Mouse (Mus musculus) activated CD4-positive, CD25-positive, alpha-beta regulatory T cell, adult 9 weeks (primary cell): ENCODE results near the gene Slc6a11. TPM values are rescaled to one million over a fixed set of nuclear protein-coding genes. Genes with fewer than 3 reads are reported as not detected.

Source experiments
- polyA plus RNA-seq: library from polyadenylated mRNA; unstranded; fragments of 100-300 nt; shearing (Covaris generic); gene quantifications from one replicate; pipeline ENCODE4 v1.2.1, GENCODE M21; 2017

Slc6a11 gene
- not detected for polyA plus RNA-seq

DNA sequence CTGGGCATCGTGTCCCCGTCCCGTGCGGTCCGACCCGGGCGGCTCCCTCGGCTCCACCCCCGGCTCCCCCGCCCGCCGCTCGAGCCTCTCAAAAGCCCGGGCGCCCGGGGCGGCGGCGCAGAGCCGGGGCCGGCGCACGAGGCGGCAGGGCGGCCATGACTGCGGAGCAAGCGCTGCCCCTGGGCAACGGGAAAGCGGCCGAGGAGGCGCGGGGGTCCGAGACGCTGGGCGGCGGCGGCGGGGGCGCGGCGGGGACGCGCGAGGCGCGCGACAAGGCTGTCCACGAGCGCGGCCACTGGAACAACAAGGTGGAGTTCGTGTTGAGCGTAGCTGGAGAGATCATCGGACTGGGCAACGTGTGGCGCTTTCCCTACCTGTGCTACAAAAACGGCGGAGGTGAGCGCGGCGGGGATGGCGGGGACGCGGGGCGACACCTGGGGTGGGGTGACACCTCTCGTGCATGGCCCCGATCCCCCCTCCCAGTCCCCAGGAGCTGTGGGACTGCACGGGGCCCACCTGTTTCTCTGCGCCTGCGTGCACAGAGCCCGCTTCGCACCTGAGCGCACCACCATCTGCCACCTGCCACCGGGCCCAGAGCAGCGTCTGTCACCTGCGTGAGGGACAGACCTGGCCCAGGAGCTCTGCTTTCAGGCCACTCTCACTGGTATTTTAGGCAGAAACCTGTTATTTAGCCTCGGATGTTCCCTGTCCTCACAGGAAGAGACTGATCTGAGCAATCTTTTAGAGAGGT, at the start of gene Slc6a11:
TSS of gene Slc6a11 (plus strand) at position 120 of the 751 bp plus-strand sequence.

GRCm38 (mm10) chr6:114282469-114283277, 151.6 kb downstream of the Slc6a11 start, which contains the start of gene Slc6a1:
Gene Slc6a1, plus strand, starts transcription at chr6:114282635.

Other genes with a start within 250 kb of the Slc6a11 start
- not detected for gene Atp2b2, start 88.6 kb upstream of the Slc6a11 start, polyA plus RNA-seq
- gene Slc6a1, start 151.4 kb downstream of the Slc6a11 start, polyA plus RNA-seq: not detected